Mouse (Mus musculus) cerebellum, postnatal 4 days (tissue): ENCODE results near the gene AI481877.
A peak's percentile ranks its signal among the peaks of the same experiment; 100 is the strongest.

Experiments
- DNase-seq, 2 experiments: peaks; one replicate each; pipeline ENCODE4 v3.0.0; 2022; ENCODE audit warnings: low spot score in 2 of 2, mixed read lengths in 1 of 2

AI481877 gene

DNA sequence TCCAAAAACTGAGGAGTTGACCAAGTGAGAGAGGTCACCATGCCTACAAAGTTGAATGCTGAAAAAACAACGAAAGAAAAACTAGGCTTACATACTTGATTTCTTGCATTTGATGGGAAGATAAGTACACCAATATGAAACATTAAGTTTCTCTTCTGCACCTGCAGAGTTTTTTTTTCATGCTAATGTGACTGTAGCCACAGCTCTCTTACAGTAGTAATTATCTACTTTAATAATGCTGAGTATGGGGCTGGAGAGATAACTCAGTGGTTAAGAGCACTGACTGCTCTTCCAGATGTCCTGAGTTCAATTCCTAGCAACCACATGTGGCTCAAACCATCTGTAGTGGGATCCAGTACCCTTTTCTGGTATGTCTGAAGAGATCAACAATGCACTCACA lies 13.7 kb downstream of the AI481877 start:
- DNase-seq, result no peak

DNA sequence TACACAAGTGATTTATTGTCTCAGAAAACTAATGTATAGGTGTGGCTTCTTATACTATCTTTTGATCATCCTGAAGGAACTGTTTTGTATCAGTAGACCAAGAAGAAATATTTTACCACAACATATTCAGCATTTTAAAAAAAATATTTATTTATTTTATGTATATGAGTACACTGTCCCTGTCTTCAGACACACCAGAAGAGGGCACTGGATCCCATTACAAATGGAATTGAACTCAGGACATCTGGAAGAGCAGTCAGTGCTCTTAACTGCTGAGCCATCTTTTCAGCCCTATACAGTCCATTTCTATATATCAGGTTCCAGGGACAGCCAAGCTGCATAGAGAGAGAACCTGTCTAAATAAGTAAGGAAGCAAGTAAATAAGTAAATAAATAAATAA lies 15.2 kb downstream of the AI481877 start:
- DNase-seq, result no peak

DNA sequence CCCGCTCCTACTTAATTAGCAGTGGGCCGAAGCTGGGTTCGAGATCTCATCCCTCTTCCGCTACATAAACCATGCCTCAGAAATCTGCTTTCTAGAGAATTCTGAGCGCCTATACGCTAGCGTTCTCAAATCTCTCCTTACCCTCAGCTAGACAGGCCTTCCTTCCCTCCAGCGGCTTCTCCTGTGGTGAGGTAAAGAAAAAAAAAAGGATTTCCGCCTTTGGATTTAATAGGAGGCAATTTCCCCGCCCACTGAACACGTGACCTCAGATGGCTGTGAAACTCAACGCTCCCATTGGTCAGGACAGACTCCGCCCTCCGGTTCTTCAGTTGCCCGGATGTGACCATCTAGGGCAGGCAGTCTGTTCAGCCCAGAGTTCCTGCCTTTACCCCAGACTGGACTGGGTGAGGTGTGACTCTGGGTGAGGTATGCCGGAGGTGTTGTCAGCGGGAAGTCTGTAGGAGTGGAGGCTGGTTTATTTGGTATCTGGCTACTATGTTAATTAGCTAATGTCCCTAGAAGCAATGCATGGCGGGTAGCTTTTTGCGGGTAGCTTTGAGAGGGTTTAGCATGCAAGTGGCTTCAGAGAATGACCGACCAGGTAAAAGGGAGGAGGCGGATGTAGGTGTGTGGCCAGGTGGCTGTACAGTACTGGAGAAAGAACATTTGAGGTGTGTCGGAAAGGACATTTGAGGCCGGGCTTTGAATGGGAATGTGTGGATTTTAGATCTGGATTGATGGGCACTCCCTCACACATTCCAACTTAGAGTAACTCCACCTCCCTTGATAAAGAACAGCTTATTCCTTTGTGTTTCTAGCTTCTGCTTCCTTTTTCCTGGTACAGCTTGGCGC lies 20.9 kb downstream of the AI481877 start:
- no peak for DNase-seq

DNA sequence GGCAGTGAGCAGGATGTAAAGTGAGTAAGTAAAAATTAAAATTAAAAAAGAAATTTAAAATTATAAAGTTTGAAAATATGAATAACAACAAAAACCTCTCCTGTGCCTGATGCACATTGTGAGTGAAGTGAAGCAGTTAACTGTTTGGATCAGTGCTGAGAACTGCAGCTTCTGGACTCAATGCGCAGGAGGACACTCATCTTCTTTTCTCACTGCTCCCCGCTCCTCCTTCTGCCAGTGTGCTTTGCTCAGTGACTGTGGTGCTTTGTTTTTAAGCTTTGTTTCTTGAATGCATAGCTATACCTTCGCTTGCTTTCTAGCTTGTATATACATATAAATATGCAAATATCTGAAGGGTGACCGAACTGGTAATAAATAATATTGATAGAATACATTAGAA lies 30.1 kb downstream of the AI481877 start:
- DNase-seq, result no peak

DNA sequence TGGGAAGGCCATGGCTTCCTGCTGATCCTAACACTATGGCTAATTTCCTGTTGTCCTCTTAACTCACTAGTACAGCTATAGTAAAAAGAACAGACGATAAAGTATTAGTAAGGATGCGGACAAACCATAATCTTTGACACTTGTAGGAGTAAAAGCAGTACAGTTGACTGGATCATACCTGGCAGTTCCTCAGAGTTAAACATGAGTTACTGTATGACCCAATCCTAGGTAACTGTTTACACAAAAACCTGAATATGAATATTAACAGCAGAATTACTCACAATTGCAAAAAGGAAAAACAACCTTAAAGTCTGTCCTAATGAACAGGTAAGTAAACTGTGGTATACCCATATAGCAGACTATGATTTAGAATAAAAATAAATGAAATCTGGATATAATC lies 30.9 kb downstream of the AI481877 start:
- no peak for DNase-seq

DNA sequence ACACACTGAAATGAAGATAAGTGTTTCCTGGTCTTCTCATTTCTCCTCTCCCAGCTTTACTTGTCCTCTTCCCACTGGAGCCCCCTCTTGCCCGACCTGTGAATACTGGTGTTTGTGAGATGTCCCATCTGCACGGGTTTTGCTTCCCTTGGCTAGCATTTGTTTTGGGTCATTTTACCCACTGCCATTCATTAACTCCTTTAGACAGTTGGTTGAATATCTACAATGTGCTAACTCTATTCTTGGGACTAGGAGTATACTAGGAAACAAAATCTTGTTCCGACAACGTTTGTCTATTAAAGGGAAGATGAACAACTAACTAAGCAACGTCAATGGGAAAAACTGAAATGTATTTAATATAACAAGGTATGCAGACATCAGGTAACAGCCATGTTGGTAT lies 32.1 kb downstream of the AI481877 start:
- no peak for DNase-seq

DNA sequence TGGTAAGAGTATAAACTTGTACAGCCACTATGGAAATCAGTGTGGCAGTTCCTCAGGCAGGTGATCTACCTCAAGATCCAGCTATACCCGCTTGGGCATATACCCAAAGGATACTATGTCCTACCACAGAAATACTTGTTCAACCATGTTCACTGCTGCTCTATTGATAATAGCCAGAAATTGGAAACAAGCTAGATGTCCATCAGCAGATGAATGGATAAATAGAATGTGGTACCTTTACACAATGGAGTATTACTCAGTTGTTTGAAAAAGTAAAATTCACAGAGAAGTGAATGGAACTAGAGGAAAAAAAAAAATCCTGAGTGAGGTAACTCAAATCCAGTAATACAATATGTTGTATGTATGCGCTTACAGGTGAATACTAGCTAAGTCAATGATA lies 34.6 kb downstream of the AI481877 start:
- no peak for DNase-seq

DNA sequence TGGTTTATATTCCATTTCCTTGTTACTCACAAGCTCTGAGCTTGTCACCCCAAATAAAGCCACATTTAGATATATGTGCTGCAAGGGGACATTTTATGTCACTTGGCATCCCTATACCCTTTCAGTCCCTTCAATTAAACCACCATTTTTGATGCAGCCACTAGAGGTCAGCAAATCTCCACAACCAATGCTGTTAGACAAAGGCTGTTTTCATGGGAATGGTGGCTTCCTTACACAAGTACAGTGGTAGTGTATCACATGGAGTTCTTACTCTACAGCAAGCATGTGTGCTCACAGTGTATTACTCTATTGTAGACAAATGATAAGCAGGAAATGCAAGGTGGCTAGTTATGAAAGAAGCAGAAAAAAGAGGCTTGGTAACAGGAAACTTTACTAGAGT lies 42.4 kb downstream of the AI481877 start:
- peak; percentile 32 to 78 for DNase-seq

DNA sequence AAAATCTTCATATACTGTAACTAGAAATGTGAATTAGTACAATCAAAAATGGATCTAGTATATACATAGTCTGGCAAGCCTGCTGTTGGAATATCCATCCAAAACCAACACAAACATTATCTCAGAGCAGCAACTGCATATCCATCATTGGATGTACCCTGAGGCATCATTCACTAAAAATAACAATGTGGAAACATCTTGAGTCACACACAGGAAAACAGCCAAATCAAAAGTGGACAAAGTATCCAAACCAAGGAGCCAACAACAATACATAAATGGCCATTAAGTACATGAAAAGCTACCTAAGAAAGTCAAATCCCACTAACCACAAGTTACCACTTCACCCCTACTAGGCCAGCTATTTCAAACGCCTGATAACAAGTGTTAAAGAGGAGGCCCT lies 49.4 kb downstream of the AI481877 start:
- DNase-seq, result no peak

DNA sequence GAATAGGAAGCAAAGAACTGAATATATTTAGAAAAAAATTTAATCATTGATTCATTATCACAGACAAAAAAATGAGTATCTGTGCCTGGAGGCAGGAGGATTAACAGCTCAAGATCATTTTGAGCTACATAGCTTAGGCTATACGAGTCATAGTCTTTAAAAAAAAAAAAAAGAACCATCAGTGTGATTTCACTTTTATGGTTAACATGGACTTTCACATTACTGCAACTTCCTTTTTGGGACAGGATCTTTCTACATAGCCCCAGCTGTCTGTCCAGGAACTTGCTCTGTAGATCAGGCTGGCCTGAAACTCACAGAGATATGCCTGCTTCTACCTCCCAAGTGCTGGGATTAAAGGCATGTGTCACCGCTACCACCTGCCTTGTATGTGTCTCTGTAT lies 55.4 kb downstream of the AI481877 start:
- DNase-seq, result no peak

DNA sequence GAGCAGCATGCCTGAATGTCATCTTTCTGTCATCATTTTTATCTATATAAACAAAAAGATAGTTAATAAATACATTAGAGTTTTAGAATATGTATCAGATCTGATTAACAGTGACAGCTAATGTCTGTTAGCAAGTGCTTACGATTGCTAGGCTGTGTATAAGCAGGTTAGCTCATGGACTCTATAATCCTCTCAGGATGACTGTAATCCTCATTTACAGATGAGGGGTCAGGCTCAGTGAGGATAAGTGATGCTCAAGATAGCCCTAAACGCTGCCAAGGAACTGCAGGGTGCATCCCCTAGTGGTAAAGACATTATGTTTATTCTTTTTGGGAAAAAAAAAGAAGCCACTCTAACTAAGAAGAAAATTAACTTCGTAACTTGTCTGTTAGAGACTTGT lies 69.5 kb downstream of the AI481877 start:
- no peak for DNase-seq

DNA sequence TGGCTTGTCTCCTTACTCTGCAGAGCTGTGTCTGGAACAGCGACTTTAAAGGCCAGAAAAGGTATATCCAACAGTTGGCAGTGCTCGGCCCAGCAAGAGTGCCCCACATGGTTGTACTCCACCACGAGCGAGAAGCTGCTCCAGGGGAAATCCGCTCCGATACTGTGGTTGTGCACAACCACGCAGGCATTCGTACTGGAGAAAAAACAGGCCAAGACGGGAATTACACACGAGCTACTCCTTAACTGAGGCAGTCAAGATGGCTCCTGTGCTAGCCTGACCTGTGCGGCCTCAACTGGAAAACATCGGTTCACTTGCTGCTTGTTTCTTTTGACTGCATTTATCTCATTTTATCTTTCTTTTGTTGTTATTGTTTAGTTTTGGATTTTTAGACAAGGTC lies 76.3 kb downstream of the AI481877 start:
- no peak for DNase-seq

DNA sequence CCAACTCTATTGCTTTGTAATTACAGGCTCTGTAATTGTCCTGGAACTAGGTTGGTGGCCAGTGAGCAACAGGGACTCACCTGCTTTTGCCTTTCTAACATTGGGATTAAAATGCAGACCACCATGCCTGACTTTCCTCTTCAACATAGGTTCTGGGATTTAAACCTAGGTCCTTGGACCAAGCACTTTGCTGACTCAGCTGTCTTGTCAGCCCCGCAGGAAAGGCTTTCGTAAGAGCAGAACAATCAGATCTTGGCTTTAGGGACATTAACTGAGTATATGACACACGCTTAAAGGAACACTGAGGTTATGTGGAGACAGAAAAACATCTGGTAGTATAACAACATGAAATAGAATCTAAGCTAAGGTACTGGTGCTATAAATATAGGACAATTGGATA lies 80.9 kb downstream of the AI481877 start:
- no peak for DNase-seq

DNA sequence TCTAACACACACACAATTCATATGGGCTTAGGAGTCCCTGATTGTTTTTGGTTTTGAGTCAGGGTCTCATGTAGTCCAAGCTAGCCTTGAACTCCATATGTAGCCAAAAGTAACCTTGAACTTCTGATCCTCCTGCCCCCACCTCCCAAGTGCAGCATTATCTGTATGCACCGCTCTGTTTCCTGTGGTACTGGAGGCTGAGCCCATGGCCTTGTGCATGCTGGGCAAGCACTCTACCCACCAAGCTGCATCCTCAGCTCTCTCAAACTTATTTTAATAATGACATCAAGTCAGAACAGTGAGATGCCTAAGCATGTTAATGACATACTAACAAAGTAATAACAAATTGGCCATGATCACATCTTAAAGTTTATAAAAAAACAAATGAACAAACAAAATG lies 87.7 kb downstream of the AI481877 start:
- DNase-seq, result no peak

DNA sequence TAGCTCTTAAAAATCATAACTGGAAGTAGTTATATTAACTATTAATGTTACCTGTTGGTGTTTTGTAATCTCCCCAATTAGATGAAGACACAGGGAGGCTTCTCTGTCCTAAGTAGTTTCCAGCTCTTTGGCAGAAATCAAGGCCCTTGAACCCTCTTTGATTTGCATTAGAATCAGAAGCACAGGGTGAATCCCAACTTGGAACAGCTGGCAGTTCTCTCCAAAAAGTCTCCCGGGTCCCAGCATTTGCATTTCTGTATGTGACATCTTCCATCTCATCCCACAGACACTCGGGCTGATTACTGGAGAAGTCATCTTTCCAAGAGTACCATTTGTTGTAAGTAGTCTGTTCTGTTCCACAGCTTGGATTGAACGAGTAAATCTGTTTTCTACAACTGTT lies 91.6 kb downstream of the AI481877 start:
- DNase-seq, result no peak

DNA sequence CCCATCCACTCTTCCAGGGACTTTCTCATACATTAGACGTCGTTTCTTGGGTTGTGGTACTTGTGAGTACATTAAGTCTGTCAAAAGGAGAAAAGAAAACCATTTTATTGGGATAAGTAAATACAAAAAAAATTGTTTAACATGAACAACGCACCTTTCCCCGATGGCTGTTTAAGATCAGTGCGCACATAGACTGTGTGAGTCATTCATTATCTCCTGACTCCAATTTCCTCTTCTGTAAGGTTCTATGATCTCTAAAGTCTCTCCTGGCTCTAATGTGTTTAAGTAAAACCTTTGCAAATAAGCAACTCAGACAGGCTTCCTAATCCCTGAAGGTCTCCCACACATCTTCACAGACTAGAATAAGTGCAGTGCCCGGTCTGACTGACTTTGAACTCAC lies 94.9 kb downstream of the AI481877 start:
- no peak for DNase-seq

DNA sequence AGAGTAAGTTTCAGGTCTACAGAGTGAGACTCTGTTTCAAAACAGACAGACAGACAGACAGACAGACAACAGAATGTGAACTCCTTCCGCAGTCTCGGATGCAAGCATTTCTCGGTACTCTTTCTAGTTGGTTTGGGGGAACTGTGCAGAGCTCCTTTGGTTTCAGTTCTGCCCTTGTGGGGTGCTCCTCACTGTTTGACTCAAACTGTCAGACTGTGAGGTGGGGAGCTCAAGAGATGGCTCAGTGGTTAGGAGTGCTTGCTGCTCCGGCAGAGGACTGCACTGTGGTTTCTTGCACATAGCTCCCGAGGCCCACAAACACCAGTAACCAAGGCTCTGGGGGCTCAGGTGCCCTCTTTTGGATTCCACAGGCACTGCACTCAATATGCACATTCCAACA lies 95.7 kb downstream of the AI481877 start:
- DNase-seq, result no peak

DNA sequence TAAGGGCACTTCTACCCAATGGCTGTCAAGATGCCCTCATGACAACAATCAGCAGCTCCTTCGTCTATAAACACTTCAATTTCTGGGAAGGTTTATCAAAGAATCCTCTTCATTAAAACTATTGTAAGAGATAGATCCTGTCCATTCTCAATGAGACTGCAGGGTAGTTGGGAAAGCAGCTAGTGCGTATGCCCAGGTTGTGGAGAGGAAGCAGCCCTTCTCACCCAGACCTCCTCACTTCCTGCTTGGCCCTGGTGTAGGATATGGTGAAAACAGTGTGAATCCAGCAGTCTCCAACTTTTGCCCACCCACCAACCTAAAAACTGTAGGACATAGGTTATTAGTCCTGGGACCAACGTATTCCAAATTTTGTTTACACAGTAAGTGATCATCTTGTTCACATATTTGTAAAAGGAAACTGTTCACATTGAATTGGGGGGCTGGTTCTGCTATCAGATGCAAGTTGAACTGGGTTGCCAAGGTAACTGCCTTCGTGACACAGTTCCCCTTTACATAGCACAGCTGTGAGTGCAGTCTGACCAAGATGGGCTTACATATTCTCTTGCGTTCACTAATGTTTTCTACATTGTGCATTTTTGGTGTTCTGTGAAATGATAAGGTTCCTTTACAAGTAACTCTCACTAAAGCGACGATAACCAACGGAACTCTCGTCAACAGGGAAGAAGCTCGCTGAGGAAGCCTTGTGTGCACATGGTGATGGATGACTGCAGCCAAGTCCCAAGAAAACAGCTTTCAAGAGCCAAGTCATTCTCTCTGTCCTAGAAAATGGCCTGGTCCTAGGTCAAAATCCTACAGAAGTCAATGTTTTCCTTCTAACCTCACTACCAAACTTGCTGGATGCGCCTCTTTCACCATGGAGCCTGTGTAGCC lies 98.1 kb downstream of the AI481877 start:
- DNase-seq, result no peak

DNA sequence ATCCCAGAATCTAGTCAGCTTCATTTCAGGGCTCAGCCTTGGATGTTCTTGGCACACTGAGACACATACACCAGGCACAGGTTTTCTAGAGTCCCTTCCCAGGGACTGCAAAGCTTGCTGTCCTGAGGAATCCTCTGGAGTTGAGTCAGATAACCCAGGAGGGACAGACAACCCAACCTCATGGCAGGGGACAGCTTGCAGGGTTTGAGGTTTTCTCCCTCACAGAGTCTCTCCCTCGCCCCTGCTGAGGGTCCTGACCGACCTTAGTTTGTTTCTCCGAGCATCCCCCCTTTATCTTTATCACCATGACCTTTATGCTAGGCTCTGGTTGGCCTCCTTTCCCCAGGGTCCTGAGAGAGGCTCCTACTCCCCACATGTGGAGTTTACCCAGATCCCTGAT lies 101.3 kb downstream of the AI481877 start:
- DNase-seq, result no peak

DNA sequence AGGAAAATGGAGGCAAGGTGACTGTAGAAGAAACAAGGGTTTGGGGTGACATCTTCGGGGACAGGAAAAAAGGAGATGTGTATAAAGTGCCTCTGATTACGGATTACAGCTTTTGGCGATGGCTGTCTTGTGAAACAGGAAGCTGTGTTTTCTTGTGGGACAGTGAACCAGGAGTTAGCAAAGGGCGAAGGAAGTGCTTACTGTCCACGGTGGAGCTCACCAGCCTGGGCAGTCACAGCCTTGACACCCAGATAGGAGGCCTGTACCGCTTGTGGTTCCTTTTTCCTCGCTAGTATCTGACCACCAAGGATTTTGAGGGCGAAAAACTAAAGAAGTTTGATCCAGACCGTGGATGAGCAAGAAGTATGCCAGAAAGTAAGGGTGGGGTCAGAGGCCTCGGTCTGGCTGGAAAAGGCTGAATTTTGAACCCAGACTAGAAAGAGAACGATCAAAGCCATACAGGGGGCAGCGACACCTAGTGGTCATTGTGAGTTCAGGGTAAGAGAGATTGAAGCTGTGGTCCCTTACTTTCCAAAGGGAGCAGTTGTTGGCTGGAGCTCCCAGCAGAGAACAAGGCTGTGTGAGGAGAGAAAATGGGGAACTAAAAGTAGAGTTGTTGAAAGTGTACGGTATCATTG lies 102.2 kb downstream of the AI481877 start:
- peak; percentile 41 to 68 for DNase-seq

DNA sequence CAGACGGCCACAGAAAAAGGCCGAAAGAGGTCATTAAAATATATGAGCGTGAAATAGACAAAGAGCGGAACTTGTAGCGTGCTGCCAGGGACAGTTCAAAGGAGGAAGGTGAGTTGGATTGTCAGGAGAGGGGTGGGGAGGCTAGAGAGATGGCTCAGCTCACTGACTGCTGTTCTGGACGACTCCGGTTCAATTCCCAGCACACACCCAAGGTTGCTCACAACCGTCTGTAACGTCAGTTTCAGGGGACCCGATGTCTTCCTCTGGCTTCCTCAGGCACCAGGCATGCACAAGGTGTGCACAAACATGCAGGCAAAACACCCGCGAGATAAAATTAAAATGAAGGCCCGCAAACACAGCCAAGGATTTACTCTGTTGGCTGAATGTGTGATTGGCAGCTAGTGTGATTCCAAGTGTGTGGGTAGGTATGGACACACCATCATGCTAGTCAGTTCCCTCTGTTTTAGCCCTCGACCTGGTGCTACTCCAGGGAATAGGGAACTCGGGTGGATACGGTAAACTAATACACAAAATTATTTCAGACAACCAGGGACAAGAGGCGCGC lies 102.9 kb downstream of the AI481877 start:
- no peak for DNase-seq
